Mouse (Mus musculus) forelimb bud, embryonic 11.5 days (tissue): ENCODE data around the gene Mettl11b.
A peak's percentile ranks its signal among the peaks of the same experiment; 100 is the strongest.
"Not testable (repeated sequence)": the region's sequence is repeated elsewhere in the genome, so short reads cannot be mapped to it uniquely, and the experiment has no call there.

Experiments used
- DNase-seq: peaks from one replicate; pipeline ENCODE4 v3.0.0-alpha.2; 2012; ENCODE audit warnings: low read depth, low spot score

The Mettl11b gene

GRCm38 (mm10) chr1:163725106-163725759 lies at the start of gene Mettl11b:
TSS of gene Mettl11b (minus strand) at chr1:163725232.
- no peak for DNase-seq

GRCm38 (mm10) chr1:163757462-163758207 lies 32.6 kb upstream of the Mettl11b start:
- DNase-seq = peak; percentile 63

GRCm38 (mm10) chr1:163751360-163751992 lies 26.4 kb upstream of the Mettl11b start:
- DNase-seq = no peak

DNA sequence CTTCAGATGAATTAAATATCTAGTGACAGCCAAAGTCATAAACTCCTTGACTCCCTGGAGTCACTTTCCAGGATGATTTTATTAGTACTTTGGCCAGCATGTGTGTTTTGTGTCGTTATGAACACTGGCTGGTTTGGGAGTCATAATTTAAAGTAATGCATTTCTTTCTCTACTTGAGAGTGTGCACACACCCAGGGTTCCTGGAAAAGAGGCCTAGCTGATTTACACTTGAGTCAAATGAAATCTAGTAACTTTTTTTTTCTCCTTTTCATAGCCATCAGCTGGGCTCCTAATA lies 12.2 kb upstream of the Mettl11b start:
- no peak for DNase-seq

- no peak for DNase-seq
These were observed 11.6 kb upstream of the Mettl11b start for GRCm38 (mm10) chr1:163736441-163737238.

DNA sequence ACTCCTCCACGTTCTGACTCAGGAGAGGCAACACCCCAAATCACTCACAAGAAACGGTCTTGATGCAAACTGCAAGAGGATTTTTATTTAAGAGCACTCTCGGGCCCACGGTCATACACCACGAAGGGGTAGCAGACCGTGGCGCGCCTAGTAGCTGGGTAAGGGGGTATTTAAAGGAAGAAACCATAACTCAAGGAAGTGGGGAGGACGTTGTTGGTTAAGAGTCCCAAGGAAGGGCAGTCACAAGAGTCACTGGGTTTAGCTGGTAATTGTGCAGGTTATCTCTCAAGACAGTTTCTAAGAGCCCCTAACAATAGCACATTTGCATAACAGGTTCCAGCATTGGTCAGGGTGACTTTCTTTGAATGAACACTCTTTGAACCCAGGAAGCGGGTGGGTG lies 6.1 kb upstream of the Mettl11b start:
- DNase-seq = not testable (repeated sequence)

DNA sequence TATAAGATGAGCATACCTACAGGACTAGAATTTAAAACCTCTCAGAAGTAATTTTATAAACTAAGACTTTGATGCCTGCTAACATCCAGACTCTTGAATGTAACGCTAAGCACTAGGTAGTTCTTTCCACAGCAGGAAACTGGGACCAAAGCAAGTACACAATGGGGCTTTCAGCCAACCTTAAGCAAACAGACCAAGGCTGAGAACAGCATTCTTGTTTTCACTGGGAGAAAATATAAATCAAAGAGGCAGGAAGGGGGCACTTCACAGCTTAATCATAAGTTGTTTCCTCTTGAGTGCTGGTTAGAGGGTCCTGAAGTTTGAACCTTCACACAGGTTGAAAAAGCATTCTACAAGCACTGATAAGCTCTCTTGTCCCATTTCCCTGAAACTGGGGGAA lies 1.1 kb downstream of the Mettl11b start:
- no peak for DNase-seq

GRCm38 (mm10) chr1:163708618-163709017 lies 16.4 kb downstream of the Mettl11b start:
- no peak for DNase-seq

- peak; percentile 65 for DNase-seq
These were observed 24.5 kb downstream of the Mettl11b start for GRCm38 (mm10) chr1:163700571-163700970.

DNA sequence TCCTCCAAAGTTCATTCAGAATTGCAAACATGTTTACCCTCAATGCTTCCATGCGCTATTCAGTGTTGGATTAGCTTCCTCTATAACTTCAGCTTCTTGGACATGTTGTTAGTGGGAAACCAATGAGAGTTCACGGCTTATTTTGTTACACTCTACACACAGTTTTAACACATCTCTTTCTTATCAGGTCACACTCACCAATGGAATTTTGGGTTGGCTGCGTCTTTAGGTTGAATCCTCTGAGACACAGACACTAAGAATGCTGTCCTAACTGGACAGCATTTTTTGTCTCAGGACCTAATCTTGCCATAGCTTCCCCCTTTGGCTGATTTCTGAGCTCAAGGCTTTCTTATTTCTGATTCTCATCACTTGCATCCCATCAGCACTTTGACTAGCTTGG lies 25.3 kb downstream of the Mettl11b start:
- no peak for DNase-seq

GRCm38 (mm10) chr1:163691860-163692259 lies 33.2 kb downstream of the Mettl11b start:
- no peak for DNase-seq

DNA sequence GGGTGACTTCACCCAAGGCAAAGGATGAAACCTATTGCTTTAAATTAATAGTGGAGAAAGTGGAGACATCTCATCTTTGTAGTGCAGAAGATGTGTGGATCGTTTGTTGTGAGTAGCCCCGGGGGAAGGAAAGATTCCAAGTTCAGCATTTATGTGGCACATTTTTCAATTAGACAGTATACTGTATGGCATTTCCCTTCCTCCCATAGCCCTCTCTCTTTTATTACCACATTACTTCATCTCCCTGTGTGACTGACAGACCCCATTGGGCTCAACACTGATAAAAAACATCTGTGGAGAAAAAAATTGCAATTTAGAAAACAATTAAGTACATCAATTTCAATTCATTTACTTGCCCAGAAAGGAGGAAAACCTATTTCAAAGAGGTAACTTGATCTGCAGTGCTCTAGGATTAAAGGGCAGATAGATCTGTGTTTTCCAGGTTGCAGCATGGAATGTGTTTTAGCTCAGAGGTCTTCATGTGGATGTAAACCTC lies 42.0 kb downstream of the Mettl11b start:
- DNase-seq = peak; percentile 52

DNA sequence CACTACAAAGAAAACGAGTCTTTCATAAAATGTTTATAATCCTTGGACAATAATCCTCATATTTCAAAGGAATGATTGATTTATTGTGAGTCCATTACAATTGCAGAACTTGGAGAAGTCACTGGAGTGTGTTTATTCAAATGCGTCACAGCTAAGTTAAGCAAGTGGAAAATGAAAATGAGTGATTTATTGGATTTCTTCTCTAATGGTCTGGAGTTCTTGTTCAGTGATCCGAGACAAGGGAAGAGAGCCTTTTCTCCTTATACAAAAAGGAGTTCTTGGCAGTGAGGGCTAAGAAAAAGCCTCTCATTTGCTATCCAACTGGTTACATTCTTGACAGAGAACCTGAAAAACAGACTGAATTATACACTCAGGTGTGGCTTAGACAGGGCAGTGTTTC lies 42.9 kb downstream of the Mettl11b start:
- DNase-seq = no peak

DNA sequence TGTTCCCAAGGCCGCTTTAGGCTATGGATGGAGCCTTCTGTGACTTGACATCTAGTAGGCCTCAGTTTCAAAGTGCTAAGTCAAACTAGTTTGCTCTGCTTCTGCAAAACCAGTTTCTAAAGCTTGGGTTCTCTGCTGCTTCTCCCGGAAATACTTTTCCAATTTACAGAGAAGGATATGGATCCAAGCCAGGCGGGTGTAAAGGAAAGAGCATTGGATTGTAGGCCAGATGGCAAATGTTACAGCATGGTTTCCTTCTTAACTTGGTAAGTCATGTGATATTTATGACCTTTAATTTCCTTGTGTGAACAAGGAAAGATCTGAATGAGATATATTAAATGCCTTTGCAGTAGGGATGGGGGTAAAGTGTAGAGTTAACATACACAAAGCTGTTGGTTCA lies 52.2 kb downstream of the Mettl11b start:
- DNase-seq = no peak

GRCm38 (mm10) chr1:163671326-163671725 lies 53.7 kb downstream of the Mettl11b start:
- DNase-seq = no peak

- peak; percentile 71 for DNase-seq
These were observed 54.3 kb downstream of the Mettl11b start for GRCm38 (mm10) chr1:163670702-163671101.

DNA sequence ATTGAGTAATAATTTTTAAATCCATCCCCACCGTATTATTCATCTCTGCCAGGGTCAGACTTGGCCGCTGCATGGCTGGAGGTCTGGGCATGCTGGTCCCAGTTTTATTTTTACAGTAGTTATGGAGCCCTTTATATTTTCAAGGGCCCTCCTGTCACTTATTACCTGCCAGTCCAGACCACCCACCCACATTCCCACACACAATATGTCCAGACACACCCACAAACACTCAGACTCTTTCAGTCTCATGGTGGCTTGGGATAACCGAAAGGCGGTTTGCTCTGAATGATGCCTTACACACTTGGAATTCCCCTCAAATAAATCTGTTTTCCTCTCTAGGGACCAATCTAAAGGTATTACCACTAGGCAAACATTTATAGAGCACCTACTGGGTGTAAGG lies 55.1 kb downstream of the Mettl11b start:
- no peak for DNase-seq

DNA sequence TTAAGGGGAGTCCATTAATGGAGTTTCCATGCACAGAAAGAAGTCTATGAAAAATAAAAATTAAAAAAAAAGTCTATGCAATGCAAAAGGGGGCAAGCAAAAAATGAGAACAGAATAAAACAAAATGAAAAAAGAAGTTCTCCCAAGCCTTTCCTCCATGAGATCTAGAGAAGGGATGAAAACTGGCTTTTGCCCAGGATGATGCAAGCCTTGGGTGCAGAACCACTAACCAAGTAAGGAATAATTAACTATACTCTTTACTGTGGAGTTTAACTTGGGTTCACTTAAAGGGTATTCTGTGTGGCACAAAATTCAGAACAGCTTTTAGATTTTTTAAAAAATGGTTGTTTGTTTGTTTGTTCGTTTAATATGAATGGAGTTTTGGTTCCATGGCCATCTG lies 62.6 kb downstream of the Mettl11b start:
- DNase-seq = no peak

DNA sequence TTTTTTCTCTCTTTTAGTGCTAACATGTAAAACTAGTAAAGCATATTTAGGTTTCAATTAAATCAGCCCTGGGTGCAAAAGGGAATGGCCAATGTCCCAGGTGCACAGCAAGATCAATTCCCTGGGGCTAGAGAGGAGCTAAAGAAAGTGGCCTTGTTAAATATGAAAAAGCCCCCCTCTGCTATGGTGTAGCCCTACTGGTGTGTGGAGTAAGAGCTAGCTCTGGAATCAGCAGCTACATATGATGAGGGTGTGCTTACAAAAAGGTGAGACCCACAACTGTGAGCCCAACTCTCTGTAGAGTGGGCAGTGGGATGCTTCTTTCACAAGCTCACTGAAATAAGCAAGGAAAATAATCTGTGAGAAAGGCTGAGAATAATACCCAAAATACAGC lies 66.5 kb downstream of the Mettl11b start:
- no peak for DNase-seq

- peak; percentile 78 for DNase-seq
These were observed 67.1 kb downstream of the Mettl11b start for GRCm38 (mm10) chr1:163657766-163658534.

DNA sequence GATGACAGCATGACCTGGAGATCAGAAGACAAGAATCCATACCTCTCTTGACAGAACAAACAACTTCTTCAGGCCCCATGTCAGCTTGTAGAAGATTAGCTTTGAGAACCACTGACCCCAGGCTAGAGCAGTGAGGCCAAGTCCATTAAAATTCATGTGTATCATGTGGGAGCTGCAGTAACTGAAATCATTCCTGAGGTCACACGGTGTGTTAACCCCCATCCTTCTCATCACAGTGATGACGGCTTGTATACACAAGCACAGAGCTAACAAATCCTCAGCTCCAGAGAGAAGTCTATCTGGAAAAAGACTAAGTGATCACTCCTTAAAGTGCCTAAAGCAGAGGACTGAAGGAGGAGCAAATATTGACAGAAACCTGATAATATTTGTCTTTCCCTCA lies 68.0 kb downstream of the Mettl11b start:
- no peak for DNase-seq
